Mouse (Mus musculus): ENCODE data around the gene Btrc.

The Btrc gene

GRCm38 (mm10) chr19:45475928-45476553, 112.5 kb downstream of the Btrc start:
- peak; percentile 40 for DNase-seq

GRCm38 (mm10) chr19:45479548-45479947, 116.0 kb downstream of the Btrc start:
- no peak for DNase-seq

DNA sequence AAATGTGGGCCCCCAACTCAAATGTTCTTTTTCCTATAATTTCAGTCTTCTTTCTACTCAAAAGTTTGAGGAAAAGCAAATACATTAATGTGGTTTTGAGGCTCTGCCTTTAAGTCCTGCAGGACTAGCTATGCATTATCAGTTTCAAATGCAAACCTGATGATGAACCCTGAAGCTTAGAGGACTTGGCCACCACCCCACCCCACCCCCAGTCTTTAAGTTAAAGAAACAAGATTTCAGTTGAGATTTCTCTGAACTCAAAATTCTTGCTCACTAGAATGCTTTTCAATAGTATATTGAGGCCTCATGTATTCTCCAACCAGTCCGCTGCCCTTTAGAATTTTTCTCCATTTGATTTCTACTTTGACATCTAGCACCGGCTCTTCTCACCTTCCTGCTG, 117.0 kb downstream of the Btrc start:
- DNase-seq = no peak

- no peak for DNase-seq
These were observed 117.4 kb downstream of the Btrc start for GRCm38 (mm10) chr19:45480951-45481350.

GRCm38 (mm10) chr19:45483470-45483869, 119.9 kb downstream of the Btrc start:
- no peak for DNase-seq

GRCm38 (mm10) chr19:45486206-45486991, 122.9 kb downstream of the Btrc start:
- no peak for DNase-seq

GRCm38 (mm10) chr19:45486992-45487387, 123.5 kb downstream of the Btrc start:
- DNase-seq = no peak

DNA sequence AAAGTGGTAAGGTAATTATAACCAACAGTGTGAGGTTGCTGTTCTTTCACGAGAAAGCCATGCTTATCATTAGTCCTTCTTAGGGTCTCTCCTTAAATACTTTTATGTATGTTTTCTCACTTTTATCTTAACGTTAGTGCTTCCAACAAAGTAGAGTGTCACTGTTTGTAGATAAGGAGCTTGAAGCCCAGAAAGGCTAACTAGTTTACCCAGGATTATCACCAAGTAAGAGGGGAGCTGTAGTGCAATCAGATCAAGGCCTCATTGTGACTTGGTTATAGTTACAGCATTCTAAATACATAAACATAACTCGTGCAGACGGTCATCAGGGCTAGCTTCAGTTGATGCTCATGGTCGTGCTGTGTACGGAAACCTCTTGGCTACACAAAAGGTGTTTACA, 126.4 kb downstream of the Btrc start:
- no peak for DNase-seq

- DNase-seq = no peak
These were observed 127.7 kb downstream of the Btrc start for GRCm38 (mm10) chr19:45491246-45491645.

DNA sequence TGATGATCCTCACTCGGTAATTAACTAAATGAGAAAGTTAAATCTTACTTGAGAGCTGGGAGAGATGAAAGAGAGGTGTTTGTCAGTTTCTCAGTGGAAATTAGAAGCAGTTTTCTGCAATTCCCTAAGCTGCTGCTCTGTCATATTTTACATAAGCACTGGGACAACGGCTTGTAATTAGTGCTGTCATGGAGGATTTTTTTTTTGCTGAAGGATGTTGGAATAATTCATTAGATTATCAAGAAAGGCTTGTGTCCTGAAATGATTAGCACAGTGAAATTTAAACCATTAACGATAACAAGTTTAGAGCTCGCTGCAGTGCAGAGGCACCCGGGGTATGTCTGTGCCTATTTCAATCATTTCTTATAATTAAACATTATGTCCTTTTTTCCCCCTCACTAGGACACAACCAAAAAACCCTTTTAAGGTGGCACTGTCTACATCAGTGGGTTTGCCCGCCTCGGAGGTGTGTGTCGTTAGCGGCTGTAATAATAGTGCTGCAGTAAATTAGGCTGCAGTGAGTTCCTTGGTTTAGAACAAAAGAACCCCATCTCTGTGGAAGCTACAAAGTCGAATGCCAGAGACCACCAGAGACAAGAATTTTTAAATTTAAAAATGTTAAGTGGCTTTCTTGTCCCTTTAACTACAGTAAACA, 130.7 kb downstream of the Btrc start:
- no peak for DNase-seq

DNA sequence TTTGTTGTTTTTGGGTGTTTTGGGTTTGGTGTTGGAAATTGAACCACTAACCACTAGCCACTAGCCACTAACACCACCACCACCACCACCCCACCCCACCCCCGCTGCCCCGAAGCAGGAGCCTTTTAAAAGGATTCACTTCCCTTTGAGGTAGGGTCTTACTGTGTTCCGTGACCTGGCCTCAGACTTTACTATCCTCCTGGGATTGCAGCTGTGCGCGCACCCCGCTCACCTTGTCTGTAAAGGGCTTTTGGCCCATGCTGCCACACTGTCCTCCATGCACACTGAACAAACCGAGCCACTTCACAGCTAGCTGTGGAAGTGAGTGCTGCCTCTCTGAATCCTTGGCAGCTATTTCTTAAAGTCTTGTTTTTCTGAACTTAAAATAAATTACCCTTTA, 141.9 kb downstream of the Btrc start:
- no peak for DNase-seq

- peak; percentile 49 for DNase-seq
These were observed 144.0 kb downstream of the Btrc start for GRCm38 (mm10) chr19:45507531-45507930.

- DNase-seq = no peak
These were observed 147.1 kb downstream of the Btrc start for GRCm38 (mm10) chr19:45510680-45511079.

GRCm38 (mm10) chr19:45511406-45511805, 147.9 kb downstream of the Btrc start:
- no peak for DNase-seq

GRCm38 (mm10) chr19:45515341-45515740, 151.8 kb downstream of the Btrc start:
- no peak for DNase-seq

DNA sequence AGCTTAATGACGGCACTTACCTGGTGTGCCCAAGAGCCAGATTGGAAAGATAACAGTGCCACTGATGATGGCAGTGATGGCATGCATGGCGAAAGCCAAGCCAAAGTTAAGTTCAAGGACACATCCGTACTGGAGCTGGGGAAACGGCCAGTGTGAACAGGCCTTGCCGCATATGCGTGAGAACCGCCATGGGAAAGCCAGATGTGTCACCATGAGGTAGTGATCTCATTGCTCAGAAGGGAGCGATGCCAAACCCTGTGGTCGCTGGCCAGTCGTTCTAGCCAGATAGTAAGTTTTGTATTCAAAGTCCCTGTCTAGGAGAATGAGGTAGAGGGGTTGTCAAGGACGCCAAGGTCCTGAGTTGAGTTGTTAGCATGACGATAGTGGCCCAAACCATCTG, 152.7 kb downstream of the Btrc start:
- DNase-seq = no peak

DNA sequence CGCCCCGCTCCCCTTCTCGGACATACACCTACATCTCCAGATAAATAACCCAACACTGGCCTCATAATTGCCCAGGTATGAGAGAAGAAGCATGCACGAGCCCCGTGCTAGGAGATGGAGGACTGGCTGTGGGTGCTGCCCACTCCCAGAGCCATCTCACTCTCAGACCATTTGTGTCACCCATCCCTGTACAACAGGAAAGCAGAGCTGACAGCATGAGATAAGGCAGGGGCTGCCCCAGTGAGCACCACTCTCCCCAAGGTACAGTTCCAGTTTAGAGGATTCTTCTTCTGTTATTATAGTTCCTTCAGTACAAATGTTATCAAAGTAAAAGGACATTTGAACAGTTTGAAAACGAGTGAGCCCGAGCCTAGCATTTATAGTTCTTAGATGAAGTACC, 163.8 kb downstream of the Btrc start:
- DNase-seq = no peak

GRCm38 (mm10) chr19:45527931-45528534, 164.5 kb downstream of the Btrc start:
- no peak for DNase-seq

DNA sequence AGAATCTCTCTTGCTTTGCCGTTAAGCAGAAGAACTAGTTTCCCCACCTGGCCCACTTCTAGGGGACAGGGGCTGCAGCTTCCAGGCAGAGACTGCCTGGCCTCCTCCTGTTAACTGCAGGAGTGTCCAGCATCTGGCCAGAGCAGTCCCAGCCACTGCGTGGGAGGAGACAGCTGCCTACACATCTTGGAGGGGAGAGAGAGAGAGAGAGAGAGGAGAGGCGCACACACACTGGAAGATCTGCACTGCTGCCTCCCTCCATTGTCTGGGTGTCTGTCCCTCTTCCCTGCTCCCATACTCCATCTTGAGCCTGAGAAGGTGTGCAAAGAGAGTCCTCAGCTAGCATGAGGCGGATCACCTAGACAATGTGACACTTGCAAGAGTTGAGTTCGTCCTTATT, 165.8 kb downstream of the Btrc start:
- DNase-seq = no peak

- DNase-seq = no peak
These were observed 166.9 kb downstream of the Btrc start for GRCm38 (mm10) chr19:45530200-45530995.

DNA sequence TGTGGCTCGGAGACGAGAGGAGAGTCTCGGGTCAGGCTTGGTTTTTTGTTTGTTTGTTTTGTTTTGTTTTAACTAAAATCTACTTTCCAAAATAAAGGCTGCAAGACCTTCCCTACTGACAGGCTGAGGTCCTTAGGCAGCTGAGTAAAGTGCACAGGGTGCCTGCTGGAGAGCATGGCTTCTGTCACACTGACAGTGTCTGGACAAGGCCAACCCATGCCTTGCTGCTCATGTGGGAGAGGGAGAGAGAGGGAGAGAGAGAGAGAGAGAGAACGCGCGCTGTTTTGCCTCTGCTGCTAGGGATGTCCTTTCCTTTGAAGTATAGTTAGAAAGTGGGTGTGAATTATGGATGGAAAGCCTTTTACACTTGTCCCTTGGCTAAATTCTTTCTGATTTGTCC, 168.0 kb downstream of the Btrc start:
- no peak for DNase-seq

- DNase-seq = no peak
These were observed 170.1 kb downstream of the Btrc start for GRCm38 (mm10) chr19:45533617-45534016.

DNA sequence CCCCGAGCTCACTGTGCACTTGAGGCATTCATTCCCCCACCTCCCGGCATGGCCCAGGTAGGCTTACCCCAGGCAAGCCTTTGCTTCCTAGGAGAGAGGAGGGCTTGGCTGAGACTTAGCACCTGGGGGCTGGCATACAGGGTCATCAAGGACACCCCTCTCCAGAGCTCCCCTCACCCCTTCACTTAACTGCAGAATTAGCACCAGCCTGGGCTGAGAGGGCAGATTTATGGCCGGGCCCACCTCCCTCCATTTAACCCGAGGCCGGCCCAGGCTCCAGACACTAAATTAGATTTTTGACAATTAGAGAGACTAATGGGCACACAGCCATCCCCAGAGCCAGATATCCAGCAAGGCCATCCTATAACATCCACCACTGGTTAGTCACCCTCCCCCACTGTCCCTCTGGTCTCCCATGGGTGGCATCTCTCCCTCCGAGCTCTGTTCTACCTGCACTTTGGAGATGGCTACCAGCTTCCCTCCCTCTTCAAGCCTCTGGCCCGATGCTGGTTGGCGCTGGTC, 171.7 kb downstream of the Btrc start:
- no peak for DNase-seq

Data from cerebellum, adult 8-10 months (tissue).